Mouse (Mus musculus) midbrain, postnatal 0 days (tissue): ENCODE measurements around the gene Kdm5b. TPM values are rescaled to one million over a fixed set of nuclear protein-coding genes. Genes with fewer than 3 reads are reported as not detected.
A peak's percentile ranks its signal among the peaks of the same experiment; 100 is the strongest.

ENCODE experiments used
- ATAC-seq: fragments of 200-750 bp; cut with Nextera tagmentation; 2 replicates; pipeline ENCODE4 v1.8.0; 2017; ENCODE audit warnings: moderate number of reproducible peaks, mild to moderate bottlenecking, moderate TSS enrichment, moderate library complexity; ENCODE audit not compliant: low FRiP score
- DNase-seq: peaks from one replicate; pipeline ENCODE4 v3.0.0-alpha.2; 2015; ENCODE audit warnings: low spot score
- H3K27ac ChIP-seq: fragments of 300-500 bp; sonication (generic); 2 replicates; pipeline ENCODE4 v1.5.1; 2014; ENCODE audit warnings: low read depth, mild to moderate bottlenecking, low read length, mixed read lengths
- H3K27me3 ChIP-seq: fragments of 300-500 bp; sonication (generic); 2 replicates; pipeline ENCODE4 v1.6.1; 2014; ENCODE audit warnings: low read length, control low read depth, mixed read lengths; ENCODE audit not compliant: insufficient read depth
- H3K36me3 ChIP-seq: fragments of 300-500 bp; sonication (generic); 2 replicates; pipeline ENCODE4 v1.6.1; 2014; ENCODE audit warnings: low read length, control low read depth, mixed read lengths; ENCODE audit not compliant: insufficient read depth
- H3K4me1 ChIP-seq: fragments of 300-500 bp; sonication (generic); 2 replicates; pipeline ENCODE4 v1.6.1; 2014; ENCODE audit warnings: mild to moderate bottlenecking, control low read depth, antibody characterized with exemption, low read length, mixed read lengths; ENCODE audit not compliant: insufficient read depth
- H3K4me2 ChIP-seq: fragments of 300-500 bp; sonication (generic); 2 replicates; pipeline ENCODE4 v1.6.1; 2014; ENCODE audit warnings: low read depth, mild to moderate bottlenecking, low read length, mixed read lengths; ENCODE audit not compliant: poor library complexity, severe bottlenecking
- H3K4me3 ChIP-seq: fragments of 300-500 bp; sonication (generic); 2 replicates; pipeline ENCODE4 v1.5.1; 2014; ENCODE audit warnings: low read depth, mild to moderate bottlenecking, low read length, moderate library complexity
- H3K9ac ChIP-seq: fragments of 300-500 bp; sonication (generic); replicated peaks from 2 replicates; pipeline ENCODE4 v1.6.1; 2014; ENCODE audit warnings: mild to moderate bottlenecking, low read length, moderate library complexity, mixed read lengths; ENCODE audit not compliant: poor library complexity, severe bottlenecking
- H3K9me3 ChIP-seq: fragments of 300-500 bp; sonication (generic); 2 replicates; pipeline ENCODE4 v1.6.1; 2016; ENCODE audit warnings: low read length, control low read depth
- CTCF ChIP-seq: IDR thresholded peaks from 2 replicates; pipeline ENCODE4 v1.5.1; 2016; ENCODE audit warnings: antibody characterized with exemption, mild to moderate bottlenecking
- WGBS: fragments of 180-500 bp; shearing (Covaris S2); extraction: QIAGEN DNeasy Blood & Tissue Kit; methylation state at CpG from one replicate; pipeline ENCODE4 v1.1.7; 2014; 5-methylcytosine and 5-hydroxymethylcytosine counted together
- polyA plus RNA-seq: library from polyadenylated mRNA; unstranded; fragments of >200 nt; fragmentation: Nextera tagmentation; extraction: Ambion mirVana; gene quantifications from 2 replicates; pipeline ENCODE4 v1.2.1, GENCODE M21; 2015
- total RNA-seq: library from RNA; depleted of rRNA; stranded (reverse); fragments of >200 nt; gene quantifications from 2 replicates; pipeline ENCODE4 v1.2.3, GENCODE M21; 2014

Gene Kdm5b
- total and polyA plus RNA-seq, 2 experiments from 2014 or later = 43.7 to 65.9 TPM

DNA sequence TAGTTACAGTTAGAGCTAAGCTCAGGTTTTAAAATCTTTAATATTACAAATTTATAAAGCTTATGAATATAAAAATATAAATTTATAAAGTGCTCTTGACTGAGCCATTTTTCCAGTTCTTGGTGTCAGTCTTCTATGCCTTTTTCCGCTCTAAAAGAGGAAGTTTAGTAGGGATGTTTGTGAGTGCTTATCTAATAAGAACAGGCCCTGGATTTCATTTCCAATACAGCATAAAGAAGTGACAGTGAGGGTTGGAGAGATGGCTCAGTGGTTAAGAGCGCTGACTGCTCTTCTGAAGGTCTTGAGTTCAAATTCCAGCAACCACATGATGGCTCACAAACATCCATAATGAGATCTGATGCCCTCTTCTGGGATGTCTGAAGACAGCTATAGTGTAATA, 46.4 kb downstream of the Kdm5b start:
- ATAC-seq = no peak
- peaks cover 34% of the 10 kb centered on the region for H3K36me3 ChIP-seq
- no peak overlapping the region for H3K27ac ChIP-seq
- TF ChIP-seq CTCF = no peak
- no peaks in the 10 kb centered on the region for H3K4me1 ChIP-seq
- WGBS = 97% methylated on average over 2 of the region's 2 CpGs
- H3K27me3 ChIP-seq = no peaks in the 10 kb centered on the region
- DNase-seq = no peak
- H3K4me2 ChIP-seq = no peak overlapping the region
- no peak overlapping the region for H3K9ac ChIP-seq
- no peaks in the 10 kb centered on the region for H3K9me3 ChIP-seq
- no peak overlapping the region for H3K4me3 ChIP-seq

DNA sequence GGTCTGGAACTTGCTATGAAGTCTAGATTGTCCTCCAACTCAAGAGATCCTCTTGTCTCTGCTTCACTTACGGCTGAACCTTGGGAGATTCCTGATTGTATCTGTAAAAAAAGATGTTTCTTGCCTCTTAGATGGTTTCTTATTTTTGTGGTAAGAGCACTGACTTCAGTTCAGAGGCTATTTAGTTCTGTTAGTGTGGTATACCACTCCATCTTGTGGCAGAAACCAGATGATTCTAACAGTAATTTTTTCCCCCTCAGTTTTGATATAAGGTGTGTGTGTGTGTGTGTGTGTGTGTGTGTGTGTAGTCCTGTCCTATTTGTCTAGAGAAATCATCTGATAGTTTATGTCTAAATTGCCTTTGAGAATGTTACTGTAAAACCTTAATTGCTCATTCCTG, 47.3 kb downstream of the Kdm5b start:
- H3K4me1 ChIP-seq = no peaks in the 10 kb centered on the region
- H3K9ac ChIP-seq = no peak overlapping the region
- H3K27me3 ChIP-seq = no peaks in the 10 kb centered on the region
- peak; percentile 20; the same call in 1 of the 2 replicates for TF ChIP-seq CTCF
- 92% methylated on average over 1 of the region's 1 CpGs for WGBS
- no peak overlapping the region for H3K27ac ChIP-seq
- H3K4me3 ChIP-seq = no peak overlapping the region
- H3K9me3 ChIP-seq = no peaks in the 10 kb centered on the region
- H3K4me2 ChIP-seq = no peak overlapping the region
- DNase-seq (peak; percentile 8), ATAC-seq (no peak)
- peaks cover 28% of the 10 kb centered on the region for H3K36me3 ChIP-seq

DNA sequence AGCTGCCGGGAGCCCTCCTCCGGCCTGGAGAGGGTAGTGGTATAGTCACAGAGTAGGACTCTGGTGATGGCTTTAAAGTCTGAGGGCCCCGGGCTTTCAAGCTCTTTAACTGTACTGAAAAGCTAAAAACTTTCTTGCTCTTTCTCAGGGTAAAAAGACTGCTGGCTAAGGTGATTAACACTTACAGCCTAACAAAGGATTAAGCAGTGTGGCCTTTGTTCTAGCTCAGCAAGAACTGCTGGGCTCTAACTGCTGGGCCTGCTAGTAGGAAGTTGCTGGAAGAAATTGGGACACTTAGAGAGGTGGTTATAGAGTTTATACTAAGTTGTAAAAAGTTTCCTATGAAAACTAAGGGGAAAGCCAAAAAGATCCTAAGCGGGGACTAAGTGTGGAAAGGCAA, 49.2 kb downstream of the Kdm5b start:
- Histone ChIP-seq H3K9me3 (no peaks in the 10 kb centered on the region), H3K36me3 (peaks cover 43% of the 10 kb centered on the region), H3K9ac (no peak overlapping the region), H3K4me2 (no peak overlapping the region), H3K4me3 (no peak overlapping the region), H3K27ac (no peak overlapping the region), H3K4me1 (no peaks in the 10 kb centered on the region), H3K27me3 (no peaks in the 10 kb centered on the region)
- WGBS = 70% methylated on average over 4 of the region's 4 CpGs
- no peak for DNase-seq
- TF ChIP-seq CTCF = no peak
- no peak for ATAC-seq

DNA sequence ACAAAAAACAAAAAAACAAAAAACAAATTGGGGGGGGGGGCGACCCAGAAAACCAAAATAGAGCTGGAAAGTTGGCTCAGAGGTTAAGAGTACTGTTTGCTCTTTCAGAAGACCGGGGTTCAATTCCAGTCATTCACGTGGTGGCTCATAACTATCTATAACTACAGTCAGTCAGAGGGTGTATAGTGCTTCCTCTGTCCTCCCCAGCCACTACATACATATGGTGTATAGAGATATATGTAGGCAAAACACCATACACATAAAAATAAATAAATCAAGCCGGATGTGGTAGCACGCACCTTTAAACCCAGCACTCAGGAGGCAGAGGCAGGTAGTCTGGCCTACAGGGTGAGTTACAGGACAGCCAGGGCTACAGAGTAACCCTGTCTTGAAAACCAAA, 54.6 kb downstream of the Kdm5b start:
- peaks cover 48% of the 10 kb centered on the region for H3K36me3 ChIP-seq
- H3K4me3 ChIP-seq = no peak overlapping the region
- no peak for DNase-seq
- no peaks in the 10 kb centered on the region for H3K4me1 ChIP-seq
- no peak overlapping the region for H3K27ac ChIP-seq
- no peaks in the 10 kb centered on the region for H3K27me3 ChIP-seq
- no peaks in the 10 kb centered on the region for H3K9me3 ChIP-seq
- no peak for ATAC-seq
- no peak overlapping the region for H3K4me2 ChIP-seq
- TF ChIP-seq CTCF = no peak
- H3K9ac ChIP-seq = no peak overlapping the region
- whole genome bisulfite sequencing = 97% methylated on average over 5 of the region's 5 CpGs

DNA sequence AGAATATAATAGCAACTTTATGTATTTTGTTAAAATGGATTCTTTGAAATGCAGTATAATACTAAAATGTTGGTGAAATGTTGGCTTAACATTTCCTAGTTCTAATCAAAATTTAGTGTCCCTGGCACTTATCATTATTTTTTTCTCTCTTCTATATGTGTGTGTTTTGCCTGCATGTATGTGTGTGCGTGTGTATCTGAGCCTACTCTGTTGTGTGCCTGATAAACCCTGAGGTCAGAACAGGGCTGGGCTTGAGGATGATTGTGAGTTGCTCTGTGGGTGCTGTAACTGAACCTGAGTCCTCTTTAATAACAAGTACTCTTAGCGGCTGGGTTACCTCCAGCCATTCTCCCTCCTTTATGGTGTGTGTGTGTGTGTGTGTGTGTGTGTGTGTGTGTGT, 55.0 kb downstream of the Kdm5b start:
- no peak for ATAC-seq
- TF ChIP-seq CTCF = no peak
- Histone ChIP-seq H3K27ac (no peak overlapping the region), H3K4me2 (no peak overlapping the region), H3K9ac (no peak overlapping the region), H3K4me3 (no peak overlapping the region), H3K4me1 (no peaks in the 10 kb centered on the region), H3K36me3 (peaks cover 51% of the 10 kb centered on the region), H3K27me3 (no peaks in the 10 kb centered on the region), H3K9me3 (no peaks in the 10 kb centered on the region)
- WGBS = 93% methylated on average over 2 of the region's 2 CpGs
- no peak for DNase-seq

DNA sequence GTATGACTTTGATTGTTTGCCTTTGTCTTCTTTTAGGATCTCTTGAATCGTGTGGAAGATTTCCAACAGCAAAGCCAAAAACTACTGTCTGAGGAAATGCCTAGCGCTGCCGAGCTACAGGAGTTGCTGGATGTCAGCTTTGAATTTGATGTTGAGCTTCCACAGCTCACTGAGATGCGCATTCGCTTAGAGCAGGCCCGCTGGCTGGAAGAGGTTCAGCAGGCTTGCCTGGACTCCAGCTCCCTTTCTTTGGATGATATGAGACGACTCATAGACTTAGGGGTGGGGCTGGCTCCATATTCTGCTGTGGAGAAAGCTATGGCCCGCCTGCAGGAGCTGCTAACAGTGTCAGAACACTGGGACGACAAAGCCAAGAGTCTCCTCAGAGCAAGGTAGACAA, 57.7 kb downstream of the Kdm5b start:
- no peaks in the 10 kb centered on the region for H3K27me3 ChIP-seq
- no peak overlapping the region for H3K4me3 ChIP-seq
- H3K9ac ChIP-seq = no peak overlapping the region
- ATAC-seq (no peak), DNase-seq (no peak)
- no peak overlapping the region for H3K4me2 ChIP-seq
- 86% methylated on average over 9 of the region's 9 CpGs for WGBS
- TF ChIP-seq CTCF = no peak
- no peak overlapping the region for H3K27ac ChIP-seq
- peaks cover 71% of the 10 kb centered on the region for H3K36me3 ChIP-seq
- no peaks in the 10 kb centered on the region for H3K4me1 ChIP-seq
- no peaks in the 10 kb centered on the region for H3K9me3 ChIP-seq
